Mouse (Mus musculus): ENCODE results near the gene Calb2. TPM values are rescaled to one million over a fixed set of nuclear protein-coding genes. Genes with fewer than 3 reads are reported as not detected.
A peak's percentile ranks its signal among the peaks of the same experiment; 100 is the strongest.

Gene Calb2
- total RNA-seq, 2 experiments from 2014 or later = 44.3 to 51.0 TPM

GRCm38 (mm10) chr8:110119715-110120114, 48.3 kb downstream of the Calb2 start:
- DNase-seq = peak; percentile 19 to 26

- no peak for DNase-seq
Measured at GRCm38 (mm10) chr8:110102653-110103052, 65.4 kb downstream of the Calb2 start, which contains the start of gene Gm17720. Gene Gm17720 (minus strand): TSS chr8:110102753.

GRCm38 (mm10) chr8:110101676-110102075, 66.3 kb downstream of the Calb2 start:
- no peak for DNase-seq

- DNase-seq = no peak
Measured at GRCm38 (mm10) chr8:110100907-110101306, 67.1 kb downstream of the Calb2 start, which contains the start of gene Gm21964. Gene Gm21964 (plus strand): TSS chr8:110101207.

- no peak for DNase-seq
Measured at GRCm38 (mm10) chr8:110091869-110092268, 76.1 kb downstream of the Calb2 start.

Other genes with a start within 250 kb of the Calb2 start
- not detected for gene Marveld3, start 206.0 kb downstream of the Calb2 start, total RNA-seq (2021)
- under 1 TPM in 1 of 2 experiments, not detected in 1; 0.32 TPM for gene Tat, start 177.8 kb downstream of the Calb2 start, total RNA-seq (2021)
- gene Chst4, start 128.5 kb downstream of the Calb2 start, total RNA-seq (2021) = under 1 TPM in 1 of 2 experiments, not detected in 1; 0.17 TPM
- gene Zfp612, start 88.5 kb downstream of the Calb2 start, total RNA-seq (2021) = 10 to 100 TPM; 26.8 to 27.4 TPM
- gene Gm21964, start 67.0 kb downstream of the Calb2 start, total RNA-seq (2021) = not detected
- gene Gm17720, start 65.5 kb downstream of the Calb2 start, total RNA-seq (2021) = not detected
- gene Cmtr2, start 47.5 kb upstream of the Calb2 start, total RNA-seq (2021) = 1 to 10 TPM; 5.3 to 6.8 TPM
- gene Hydin, start 98.8 kb upstream of the Calb2 start, total RNA-seq (2021) = under 1 TPM; 0.37 to 0.43 TPM